Mouse (Mus musculus): ENCODE measurements around the gene Gm4881. TPM values are rescaled to one million over a fixed set of nuclear protein-coding genes. Genes with fewer than 3 reads are reported as not detected.

Gm4881 gene
- polyA plus RNA-seq, 1 experiment from 2014 or later: 4.6 TPM

- Histone ChIP-seq H3K4me2 (ENCODE audit: low read length) (no peak overlapping the region), H3K27me3 (replicated peaks; ENCODE audit: control insufficient read depth, insufficient read depth, low read length) (no peaks in the 10 kb centered on the region), H3K9ac (ENCODE audit: low read depth, low read length) (no peak overlapping the region), H3K4me1 (ENCODE audit: control insufficient read depth, insufficient read depth, low read depth, low read length) (peaks cover 11% of the 10 kb centered on the region), H3K9me3 (ENCODE audit: control insufficient read depth, low read length) (no peaks in the 10 kb centered on the region), H3K36me3 (ENCODE audit: control insufficient read depth, insufficient read depth, low read length) (no peaks in the 10 kb centered on the region; the same call in 1 of the 2 replicates), H3K4me3 (ENCODE audit: low read length) (no peak overlapping the region), H3K27ac (ENCODE audit: low read depth, low read length) (no peak overlapping the region)
- WGBS: 80% methylated on average over 8 of the region's 8 CpGs
- no peak for ATAC-seq
Observed at GRCm38 (mm10) chr7:24967966-24968365, 23.7 kb upstream of the Gm4881 start.

- no peak overlapping the region for H3K4me2 ChIP-seq (ENCODE audit: low read length)
- no peaks in the 10 kb centered on the region for H3K9me3 ChIP-seq (ENCODE audit: control insufficient read depth, low read length)
- no peaks in the 10 kb centered on the region; the same call in 1 of the 2 replicates for H3K36me3 ChIP-seq (ENCODE audit: control insufficient read depth, insufficient read depth, low read length)
- H3K9ac ChIP-seq (ENCODE audit: low read depth, low read length): no peak overlapping the region
- WGBS: 8% methylated on average over 5 of the region's 5 CpGs
- H3K27ac ChIP-seq (ENCODE audit: low read depth, low read length): no peak overlapping the region
- H3K27me3 ChIP-seq (replicated peaks; ENCODE audit: control insufficient read depth, insufficient read depth, low read length): no peaks in the 10 kb centered on the region
- ATAC-seq: peak; percentile 27; the same call in 1 of the 2 replicates
- no peak overlapping the region for H3K4me3 ChIP-seq (ENCODE audit: low read length)
- no peaks in the 10 kb centered on the region for H3K4me1 ChIP-seq (ENCODE audit: control insufficient read depth, insufficient read depth, low read depth, low read length)
Observed at GRCm38 (mm10) chr7:24964897-24965535, 20.7 kb upstream of the Gm4881 start.

- Histone ChIP-seq H3K9ac (ENCODE audit: low read depth, low read length) (no peak overlapping the region), H3K27ac (ENCODE audit: low read depth, low read length) (no peak overlapping the region), H3K4me2 (ENCODE audit: low read length) (no peak overlapping the region), H3K4me3 (ENCODE audit: low read length) (no peak overlapping the region), H3K4me1 (ENCODE audit: control insufficient read depth, insufficient read depth, low read depth, low read length) (no peaks in the 10 kb centered on the region), H3K27me3 (replicated peaks; ENCODE audit: control insufficient read depth, insufficient read depth, low read length) (no peaks in the 10 kb centered on the region), H3K9me3 (ENCODE audit: control insufficient read depth, low read length) (no peaks in the 10 kb centered on the region), H3K36me3 (ENCODE audit: control insufficient read depth, insufficient read depth, low read length) (no peaks in the 10 kb centered on the region; the same call in 1 of the 2 replicates)
- ATAC-seq: no peak
- 77% methylated on average over 2 of the region's 2 CpGs for WGBS
Observed at GRCm38 (mm10) chr7:24964288-24964687, 20.0 kb upstream of the Gm4881 start.

GRCm38 (mm10) chr7:24955226-24955625, 10.9 kb upstream of the Gm4881 start:
- no peak overlapping the region for H3K27ac ChIP-seq (ENCODE audit: low read depth, low read length)
- H3K4me3 ChIP-seq (ENCODE audit: low read length): peak overlapping the region; percentile 38
- no peak for ATAC-seq
- H3K4me2 ChIP-seq (ENCODE audit: low read length): peak overlapping the region; percentile 66
- H3K9ac ChIP-seq (ENCODE audit: low read depth, low read length): peak overlapping the region; percentile 53
- no peaks in the 10 kb centered on the region for H3K9me3 ChIP-seq (ENCODE audit: control insufficient read depth, low read length)
- 4% methylated on average over 25 of the region's 33 CpGs for WGBS
- peaks cover 33% of the 10 kb centered on the region for H3K27me3 ChIP-seq (replicated peaks; ENCODE audit: control insufficient read depth, insufficient read depth, low read length)
- peaks cover 18% of the 10 kb centered on the region for H3K4me1 ChIP-seq (ENCODE audit: control insufficient read depth, insufficient read depth, low read depth, low read length)
- H3K36me3 ChIP-seq (ENCODE audit: control insufficient read depth, insufficient read depth, low read length): no peaks in the 10 kb centered on the region; the same call in 1 of the 2 replicates

- peaks cover 18% of the 10 kb centered on the region for H3K4me1 ChIP-seq (ENCODE audit: control insufficient read depth, insufficient read depth, low read depth, low read length)
- H3K9me3 ChIP-seq (ENCODE audit: control insufficient read depth, low read length): no peaks in the 10 kb centered on the region
- 2% methylated on average over 28 of the region's 30 CpGs for WGBS
- H3K27ac ChIP-seq (ENCODE audit: low read depth, low read length): no peak overlapping the region
- no peak for ATAC-seq
- peaks cover 40% of the 10 kb centered on the region for H3K27me3 ChIP-seq (replicated peaks; ENCODE audit: control insufficient read depth, insufficient read depth, low read length)
- H3K36me3 ChIP-seq (ENCODE audit: control insufficient read depth, insufficient read depth, low read length): no peaks in the 10 kb centered on the region; the same call in 1 of the 2 replicates
- peak overlapping the region; percentile 38 for H3K4me3 ChIP-seq (ENCODE audit: low read length)
- H3K9ac ChIP-seq (ENCODE audit: low read depth, low read length): peak overlapping the region; percentile 56
- H3K4me2 ChIP-seq (ENCODE audit: low read length): peak overlapping the region; percentile 66
Observed at GRCm38 (mm10) chr7:24954450-24954849, 10.2 kb upstream of the Gm4881 start.

GRCm38 (mm10) chr7:24953966-24954365, 9.7 kb upstream of the Gm4881 start:
- H3K36me3 ChIP-seq (ENCODE audit: control insufficient read depth, insufficient read depth, low read length): no peaks in the 10 kb centered on the region; the same call in 1 of the 2 replicates
- WGBS: under 1% methylated on average over 23 of the region's 24 CpGs
- peak overlapping the region; percentile 56 for H3K9ac ChIP-seq (ENCODE audit: low read depth, low read length)
- ATAC-seq: 0 out of 2 replicates have a peak, but pooled peaks have one; percentile 6
- H3K4me3 ChIP-seq (ENCODE audit: low read length): peak overlapping the region; percentile 38
- H3K27ac ChIP-seq (ENCODE audit: low read depth, low read length): no peak overlapping the region
- peaks cover 22% of the 10 kb centered on the region for H3K4me1 ChIP-seq (ENCODE audit: control insufficient read depth, insufficient read depth, low read depth, low read length)
- H3K27me3 ChIP-seq (replicated peaks; ENCODE audit: control insufficient read depth, insufficient read depth, low read length): peaks cover 44% of the 10 kb centered on the region
- H3K9me3 ChIP-seq (ENCODE audit: control insufficient read depth, low read length): no peaks in the 10 kb centered on the region
- peak overlapping the region; percentile 66 for H3K4me2 ChIP-seq (ENCODE audit: low read length)

GRCm38 (mm10) chr7:24949958-24950623, 5.8 kb upstream of the Gm4881 start:
- ATAC-seq: peak; percentile 19; the same call in 1 of the 2 replicates
- Histone ChIP-seq H3K27ac (ENCODE audit: low read depth, low read length) (no peak overlapping the region), H3K9me3 (ENCODE audit: control insufficient read depth, low read length) (no peaks in the 10 kb centered on the region), H3K27me3 (replicated peaks; ENCODE audit: control insufficient read depth, insufficient read depth, low read length) (peaks cover 64% of the 10 kb centered on the region), H3K4me2 (ENCODE audit: low read length) (no peak overlapping the region), H3K4me1 (ENCODE audit: control insufficient read depth, insufficient read depth, low read depth, low read length) (peaks cover 23% of the 10 kb centered on the region), H3K9ac (ENCODE audit: low read depth, low read length) (no peak overlapping the region), H3K4me3 (ENCODE audit: low read length) (no peak overlapping the region), H3K36me3 (ENCODE audit: control insufficient read depth, insufficient read depth, low read length) (no peaks in the 10 kb centered on the region)
- under 1% methylated on average over 8 of the region's 8 CpGs for WGBS

GRCm38 (mm10) chr7:24948774-24949173, 4.5 kb upstream of the Gm4881 start:
- H3K4me1 ChIP-seq (ENCODE audit: control insufficient read depth, insufficient read depth, low read depth, low read length): peaks cover 20% of the 10 kb centered on the region
- H3K4me2 ChIP-seq (ENCODE audit: low read length): peak overlapping the region; percentile 49
- 2% methylated on average over 29 of the region's 29 CpGs for WGBS
- no peak for ATAC-seq
- H3K27me3 ChIP-seq (replicated peaks; ENCODE audit: control insufficient read depth, insufficient read depth, low read length): peaks cover 70% of the 10 kb centered on the region
- H3K27ac ChIP-seq (ENCODE audit: low read depth, low read length): no peak overlapping the region
- H3K4me3 ChIP-seq (ENCODE audit: low read length): peak overlapping the region; percentile 16; the same call in 1 of the 2 replicates
- H3K9ac ChIP-seq (ENCODE audit: low read depth, low read length): peak overlapping the region; percentile 53
- no peaks in the 10 kb centered on the region for H3K36me3 ChIP-seq (ENCODE audit: control insufficient read depth, insufficient read depth, low read length)
- no peaks in the 10 kb centered on the region for H3K9me3 ChIP-seq (ENCODE audit: control insufficient read depth, low read length)

GRCm38 (mm10) chr7:24947316-24948048, 3.2 kb upstream of the Gm4881 start:
- no peaks in the 10 kb centered on the region for H3K36me3 ChIP-seq (ENCODE audit: control insufficient read depth, insufficient read depth, low read length)
- H3K4me3 ChIP-seq (ENCODE audit: low read length): no peak overlapping the region
- 9% methylated on average over 7 of the region's 7 CpGs for WGBS
- H3K9ac ChIP-seq (ENCODE audit: low read depth, low read length): no peak overlapping the region
- H3K4me2 ChIP-seq (ENCODE audit: low read length): no peak overlapping the region
- H3K27ac ChIP-seq (ENCODE audit: low read depth, low read length): no peak overlapping the region
- H3K4me1 ChIP-seq (ENCODE audit: control insufficient read depth, insufficient read depth, low read depth, low read length): peaks cover 22% of the 10 kb centered on the region
- H3K9me3 ChIP-seq (ENCODE audit: control insufficient read depth, low read length): no peaks in the 10 kb centered on the region
- H3K27me3 ChIP-seq (replicated peaks; ENCODE audit: control insufficient read depth, insufficient read depth, low read length): peaks cover 79% of the 10 kb centered on the region
- no peak for ATAC-seq

Measured in hindbrain, embryonic 16.5 days (tissue).